11 mouse cellular contexts compared by ENCODE assay signal in genomic region chr7:16373719-16374118, GRCm38 (mm10). TPM values are rescaled to one million over a fixed set of nuclear protein-coding genes. Genes with fewer than 3 reads are reported as not detected.
DNase-seq lines count a peak whose midpoint lies in the region; ATAC-seq and TF ChIP-seq lines count a peak whose summit lies in the region.
"Had no signal": no experiment of that assay in that cellular context is flagged by ENCODE, and none has a peak within 500 bp of the region (broad histone marks: within the 10 kb centered on the region; RNA-seq: fewer than 3 reads in every experiment).

No protein-coding gene starts in this region.

- H3K36me3 ChIP-seq in liver, embryonic 14.5 days (replicated peaks; ENCODE audit: control insufficient read depth, insufficient read depth, low read depth), result peaks cover 81% of the 10 kb centered on the region

- H3K27me3 ChIP-seq in liver, embryonic 14.5 days (ENCODE audit: control insufficient read depth, insufficient read depth, low read length), result no peaks in the 10 kb centered on the region
- H3K27me3 ChIP-seq: neural tube, embryonic 12.5 days; stomach, embryonic 15.5 days had no signal

- TF ChIP-seq EP300 in liver, embryonic 14.5 days (IDR thresholded peaks at IDR 0.05; ENCODE audit: low read depth), result no peak

- no peaks in the 10 kb centered on the region; a peak in 1 of 4 replicates for H3K4me1 ChIP-seq in liver, embryonic 14.5 days (replicated peaks; ENCODE audit: control insufficient read depth in 2 of 2, insufficient read depth in 2 of 2, low read length in 1 of 2)
- H3K4me1 ChIP-seq: neural tube, embryonic 12.5 days; stomach, embryonic 15.5 days had no signal

- TF ChIP-seq CTCF in liver, embryonic 14.5 days (IDR thresholded peaks at IDR 0.05; ENCODE audit: low read depth), result peak; percentile 45; the same call in 1 of the 2 replicates

- no peak overlapping the region for H3K4me3 ChIP-seq in liver, embryonic 14.5 days (ENCODE audit: insufficient read depth in 1 of 2, low read depth in 2 of 2, low read length in 2 of 2)
- H3K4me3 ChIP-seq: neural tube, embryonic 12.5 days; stomach, embryonic 15.5 days had no signal

- no peak for DNase-seq in frontal cortex, postnatal 10 days (ENCODE audit: low spot score in 2 of 2)
- peak; percentile 65 for DNase-seq in thymus, postnatal 0 days (ENCODE audit: low spot score)
- DNase-seq in thymus, postnatal 14 days, result no peak
- DNase-seq in liver, embryonic 14.5 days (ENCODE audit: low read depth in 3 of 3, low spot score in 3 of 3), result no peak
- DNase-seq in urinary bladder, postnatal 4 days (ENCODE audit: low spot score in 2 of 2), result no peak
- no peak for DNase-seq in right cerebral cortex, postnatal 14 days
- DNase-seq in embryo, embryonic 9.5 days (ENCODE audit: extremely low spot score), result no peak
- DNase-seq: heart, adult 18-20 months had no signal

- H3K9ac ChIP-seq in liver, embryonic 14.5 days (replicated peaks), result no peak overlapping the region
- H3K9ac ChIP-seq: neural tube, embryonic 12.5 days; stomach, embryonic 15.5 days had no signal

- H3K9me3 ChIP-seq in liver, embryonic 14.5 days (ENCODE audit: control insufficient read depth, low read length), result no peaks in the 10 kb centered on the region
- H3K9me3 ChIP-seq: neural tube, embryonic 12.5 days; stomach, embryonic 15.5 days had no signal

- no peak overlapping the region for H3K27ac ChIP-seq in liver, embryonic 14.5 days
- H3K27ac ChIP-seq: neural tube, embryonic 12.5 days; stomach, embryonic 15.5 days had no signal

- H3K4me2 ChIP-seq in liver, embryonic 14.5 days (ENCODE audit: low read depth), result no peak overlapping the region
- H3K4me2 ChIP-seq: neural tube, embryonic 12.5 days; stomach, embryonic 15.5 days had no signal

- 54% methylated on average over 2 of the region's 2 CpGs for WGBS in liver, embryonic 14.5 days (ENCODE audit: insufficient replicate concordance)

- peak; percentile 59; the same call in 1 of the 2 replicates for ATAC-seq in frontal cortex, adult (ENCODE audit: low TSS enrichment)
- ATAC-seq in liver, embryonic 14.5 days (ENCODE audit: insufficient read depth), result no peak

RNA-seq across cellular contexts. Expression of gene Sae1, which starts 13.9 kb away (rescaled TPM):
- polyA plus RNA-seq in thymus, postnatal 0 days (2015; fragmentation: Nextera tagmentation; extraction: Ambion mirVana), result 246 and 259 TPM in 2 replicates
- 35.0 and 55.6 TPM in 2 replicates for polyA plus RNA-seq in liver, embryonic 14.5 days (2012; rRNA removed)
- 89.3 and 95.5 TPM in 2 replicates for polyA plus RNA-seq in liver, embryonic 14.5 days (2014; fragmentation: Nextera tagmentation; extraction: Ambion mirVana)

RNA-seq across cellular contexts. Expression of gene Zc3h4, which starts 27.0 kb away (rescaled TPM):
- polyA plus RNA-seq in thymus, postnatal 0 days (2015; fragmentation: Nextera tagmentation; extraction: Ambion mirVana), result 12.2 and 15.9 TPM in 2 replicates
- 13.7 and 15.2 TPM in 2 replicates for polyA plus RNA-seq in liver, embryonic 14.5 days (2012; rRNA removed)
- 6.0 TPM in 2 replicates for polyA plus RNA-seq in liver, embryonic 14.5 days (2014; fragmentation: Nextera tagmentation; extraction: Ambion mirVana)
